Mouse (Mus musculus): ENCODE data around the gene Noc4l. TPM values are rescaled to one million over a fixed set of nuclear protein-coding genes. Genes with fewer than 3 reads are reported as not detected.

Noc4l gene
- polyA plus RNA-seq, 1 experiment from 2014 or later, result 40.1 TPM

- H3K4me1 ChIP-seq, result 0 out of 2 replicates have a peak, but pooled peaks cover 2% of the 10 kb centered on the region
- no peaks in the 10 kb centered on the region for H3K36me3 ChIP-seq
- no peaks in the 10 kb centered on the region for H3K9me3 ChIP-seq (replicated peaks)
- H3K4me2 ChIP-seq, result no peak overlapping the region
- H3K27ac ChIP-seq (replicated peaks), result no peak overlapping the region
- ATAC-seq (ENCODE audit: low FRiP score), result peak; percentile 45; the same call in 1 of the 2 replicates
- H3K9ac ChIP-seq (replicated peaks), result no peak overlapping the region
- peaks cover 7% of the 10 kb centered on the region; the same call in 1 of the 2 replicates for H3K27me3 ChIP-seq (replicated peaks)
- no peak overlapping the region for H3K4me3 ChIP-seq (replicated peaks)
- 47% methylated on average over 6 of the region's 6 CpGs for WGBS
These were observed 17.1 kb downstream of the Noc4l start for GRCm38 (mm10) chr5:110635951-110636707.

GRCm38 (mm10) chr5:110629525-110630120 lies 23.6 kb downstream of the Noc4l start:
- Histone ChIP-seq H3K4me3 (replicated peaks) (no peak overlapping the region), H3K4me1 (peaks cover 5% of the 10 kb centered on the region), H3K4me2 (no peak overlapping the region), H3K27ac (replicated peaks) (no peak overlapping the region), H3K27me3 (replicated peaks) (no peaks in the 10 kb centered on the region), H3K9me3 (replicated peaks) (no peaks in the 10 kb centered on the region), H3K36me3 (no peaks in the 10 kb centered on the region), H3K9ac (replicated peaks) (no peak overlapping the region)
- ATAC-seq (ENCODE audit: low FRiP score), result no peak
- 79% methylated on average over 2 of the region's 2 CpGs for WGBS

- Histone ChIP-seq H3K9ac (replicated peaks) (no peak overlapping the region), H3K27ac (replicated peaks) (no peak overlapping the region), H3K36me3 (no peaks in the 10 kb centered on the region), H3K4me3 (replicated peaks) (no peak overlapping the region), H3K27me3 (replicated peaks) (no peaks in the 10 kb centered on the region), H3K4me2 (peak overlapping the region; percentile 34), H3K4me1 (peaks cover 5% of the 10 kb centered on the region), H3K9me3 (replicated peaks) (no peaks in the 10 kb centered on the region)
- 20% methylated on average over 19 of the region's 19 CpGs for WGBS
- ATAC-seq (ENCODE audit: low FRiP score), result no peak
These were observed 25.1 kb downstream of the Noc4l start for GRCm38 (mm10) chr5:110628156-110628555.

GRCm38 (mm10) chr5:110627351-110627750 lies 25.9 kb downstream of the Noc4l start:
- 71% methylated on average over 10 of the region's 10 CpGs for WGBS
- no peak overlapping the region for H3K4me2 ChIP-seq
- no peak overlapping the region for H3K27ac ChIP-seq (replicated peaks)
- H3K4me3 ChIP-seq (replicated peaks), result no peak overlapping the region
- no peaks in the 10 kb centered on the region for H3K36me3 ChIP-seq
- no peaks in the 10 kb centered on the region for H3K27me3 ChIP-seq (replicated peaks)
- H3K4me1 ChIP-seq, result peaks cover 5% of the 10 kb centered on the region
- no peak for ATAC-seq (ENCODE audit: low FRiP score)
- no peak overlapping the region for H3K9ac ChIP-seq (replicated peaks)
- no peaks in the 10 kb centered on the region for H3K9me3 ChIP-seq (replicated peaks)

- Histone ChIP-seq H3K9ac (replicated peaks) (no peak overlapping the region), H3K4me1 (peaks cover 5% of the 10 kb centered on the region), H3K9me3 (replicated peaks) (no peaks in the 10 kb centered on the region), H3K4me2 (no peak overlapping the region), H3K4me3 (replicated peaks) (no peak overlapping the region), H3K27ac (replicated peaks) (no peak overlapping the region), H3K27me3 (replicated peaks) (no peaks in the 10 kb centered on the region), H3K36me3 (peaks cover 9% of the 10 kb centered on the region; the same call in 1 of the 2 replicates)
- ATAC-seq (ENCODE audit: low FRiP score), result no peak
- 73% methylated on average over 2 of the region's 2 CpGs for WGBS
These were observed 28.9 kb downstream of the Noc4l start for GRCm38 (mm10) chr5:110624319-110624718.

GRCm38 (mm10) chr5:110619226-110619625 lies 34.0 kb downstream of the Noc4l start:
- H3K9me3 ChIP-seq (replicated peaks), result no peaks in the 10 kb centered on the region
- H3K4me1 ChIP-seq, result no peaks in the 10 kb centered on the region
- no peak overlapping the region for H3K4me2 ChIP-seq
- ATAC-seq (ENCODE audit: low FRiP score), result no peak
- peaks cover 26% of the 10 kb centered on the region for H3K36me3 ChIP-seq
- H3K27ac ChIP-seq (replicated peaks), result no peak overlapping the region
- H3K4me3 ChIP-seq (replicated peaks), result no peak overlapping the region
- no peak overlapping the region for H3K9ac ChIP-seq (replicated peaks)
- H3K27me3 ChIP-seq (replicated peaks), result no peaks in the 10 kb centered on the region
- 87% methylated on average over 6 of the region's 6 CpGs for WGBS

GRCm38 (mm10) chr5:110611435-110612158 lies 41.6 kb downstream of the Noc4l start:
- 78% methylated on average over 5 of the region's 5 CpGs for WGBS
- no peak for ATAC-seq (ENCODE audit: low FRiP score)

GRCm38 (mm10) chr5:110610484-110610883 lies 42.7 kb downstream of the Noc4l start:
- H3K4me1 ChIP-seq, result peaks cover 5% of the 10 kb centered on the region; the same call in 1 of the 2 replicates
- 88% methylated on average over 7 of the region's 7 CpGs for WGBS
- no peak overlapping the region for H3K4me2 ChIP-seq

More at GRCm38 (mm10) chr5:110611435-110612158, 41.6 kb downstream of the Noc4l start:
- Histone ChIP-seq H3K27me3 (replicated peaks) (no peaks in the 10 kb centered on the region), H3K36me3 (peaks cover 12% of the 10 kb centered on the region; the same call in 1 of the 2 replicates), H3K9me3 (replicated peaks) (no peaks in the 10 kb centered on the region), H3K9ac (replicated peaks) (no peak overlapping the region), H3K4me1 (peaks cover 5% of the 10 kb centered on the region; the same call in 1 of the 2 replicates), H3K27ac (replicated peaks) (no peak overlapping the region; the same call in 1 of the 2 replicates), H3K4me2 (no peak overlapping the region), H3K4me3 (replicated peaks) (no peak overlapping the region)

GRCm38 (mm10) chr5:110609868-110610267 lies 43.3 kb downstream of the Noc4l start:
- H3K9me3 ChIP-seq (replicated peaks), result no peaks in the 10 kb centered on the region
- no peak overlapping the region for H3K9ac ChIP-seq (replicated peaks)
- peaks cover 5% of the 10 kb centered on the region; the same call in 1 of the 2 replicates for H3K4me1 ChIP-seq
- H3K36me3 ChIP-seq, result 0 out of 2 replicates have a peak, but pooled peaks cover 5% of the 10 kb centered on the region
- no peak overlapping the region for H3K4me3 ChIP-seq (replicated peaks)
- no peak overlapping the region for H3K4me2 ChIP-seq
- H3K27me3 ChIP-seq (replicated peaks), result no peaks in the 10 kb centered on the region
- 73% methylated on average over 5 of the region's 5 CpGs for WGBS
- H3K27ac ChIP-seq (replicated peaks), result no peak overlapping the region
- no peak for ATAC-seq (ENCODE audit: low FRiP score)

More at GRCm38 (mm10) chr5:110610484-110610883, 42.7 kb downstream of the Noc4l start:
- H3K27ac ChIP-seq (replicated peaks), result no peak overlapping the region
- H3K4me3 ChIP-seq (replicated peaks), result no peak overlapping the region
- no peaks in the 10 kb centered on the region for H3K27me3 ChIP-seq (replicated peaks)
- H3K9ac ChIP-seq (replicated peaks), result no peak overlapping the region
- ATAC-seq (ENCODE audit: low FRiP score), result no peak
- 0 out of 2 replicates have a peak, but pooled peaks cover 5% of the 10 kb centered on the region for H3K36me3 ChIP-seq
- H3K9me3 ChIP-seq (replicated peaks), result no peaks in the 10 kb centered on the region

- 89% methylated on average over 3 of the region's 3 CpGs for WGBS
- Histone ChIP-seq H3K36me3 (0 out of 2 replicates have a peak, but pooled peaks cover 5% of the 10 kb centered on the region), H3K4me3 (replicated peaks) (no peak overlapping the region), H3K4me1 (peaks cover 5% of the 10 kb centered on the region; the same call in 1 of the 2 replicates), H3K9ac (replicated peaks) (no peak overlapping the region), H3K4me2 (no peak overlapping the region), H3K27ac (replicated peaks) (no peak overlapping the region), H3K27me3 (replicated peaks) (no peaks in the 10 kb centered on the region), H3K9me3 (replicated peaks) (no peaks in the 10 kb centered on the region)
- ATAC-seq (ENCODE audit: low FRiP score), result no peak
These were observed 43.8 kb downstream of the Noc4l start for GRCm38 (mm10) chr5:110609425-110609824.

GRCm38 (mm10) chr5:110608941-110609340 lies 44.3 kb downstream of the Noc4l start:
- H3K9ac ChIP-seq (replicated peaks), result no peak overlapping the region
- H3K36me3 ChIP-seq, result 0 out of 2 replicates have a peak, but pooled peaks cover 2% of the 10 kb centered on the region
- H3K27ac ChIP-seq (replicated peaks), result no peak overlapping the region
- peaks cover 5% of the 10 kb centered on the region; the same call in 1 of the 2 replicates for H3K4me1 ChIP-seq
- H3K4me2 ChIP-seq, result no peak overlapping the region
- no peak for ATAC-seq (ENCODE audit: low FRiP score)
- WGBS, result 64% methylated on average over 8 of the region's 8 CpGs
- no peak overlapping the region for H3K4me3 ChIP-seq (replicated peaks)
- H3K9me3 ChIP-seq (replicated peaks), result no peaks in the 10 kb centered on the region
- no peaks in the 10 kb centered on the region for H3K27me3 ChIP-seq (replicated peaks)

Data from neural tube, embryonic 15.5 days (tissue).